Mouse (Mus musculus): Measurements from ENCODE around the gene Drd4.
"Not testable (repeated sequence)": the region's sequence is repeated elsewhere in the genome, so short reads cannot be mapped to it uniquely, and the experiment has no call there.

Drd4 gene

DNA sequence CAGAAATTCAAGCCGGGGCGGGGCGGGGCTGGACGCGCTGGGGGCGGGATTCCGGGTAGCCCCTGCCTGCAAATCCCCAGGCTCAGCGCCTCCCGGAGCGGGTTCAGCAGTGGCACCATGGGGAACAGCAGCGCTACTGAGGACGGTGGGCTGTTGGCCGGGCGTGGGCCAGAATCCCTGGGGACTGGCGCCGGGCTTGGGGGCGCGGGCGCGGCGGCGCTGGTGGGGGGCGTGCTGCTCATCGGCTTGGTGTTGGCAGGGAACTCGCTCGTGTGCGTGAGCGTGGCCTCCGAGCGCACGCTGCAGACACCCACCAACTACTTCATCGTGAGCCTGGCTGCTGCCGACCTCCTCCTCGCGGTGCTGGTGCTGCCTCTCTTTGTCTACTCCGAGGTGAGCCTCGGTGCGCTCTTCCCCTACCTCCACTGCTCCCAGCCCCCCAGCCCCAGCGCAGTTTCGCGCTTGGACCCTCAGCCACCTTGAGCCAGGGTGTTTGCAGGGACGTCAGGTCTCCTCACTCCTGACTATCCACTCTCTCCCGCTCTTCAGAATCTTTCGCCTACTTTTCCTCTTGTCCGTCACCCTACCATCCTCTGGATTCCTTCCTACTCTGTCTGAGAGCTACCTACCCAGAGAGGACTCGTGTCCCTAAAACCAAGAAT lies at the start of gene Drd4:
TSS of gene Drd4 (plus strand) at position 86 of the 662 bp plus-strand sequence.
- no peak for DNase-seq (ENCODE audit: low read depth, low spot score)

DNA sequence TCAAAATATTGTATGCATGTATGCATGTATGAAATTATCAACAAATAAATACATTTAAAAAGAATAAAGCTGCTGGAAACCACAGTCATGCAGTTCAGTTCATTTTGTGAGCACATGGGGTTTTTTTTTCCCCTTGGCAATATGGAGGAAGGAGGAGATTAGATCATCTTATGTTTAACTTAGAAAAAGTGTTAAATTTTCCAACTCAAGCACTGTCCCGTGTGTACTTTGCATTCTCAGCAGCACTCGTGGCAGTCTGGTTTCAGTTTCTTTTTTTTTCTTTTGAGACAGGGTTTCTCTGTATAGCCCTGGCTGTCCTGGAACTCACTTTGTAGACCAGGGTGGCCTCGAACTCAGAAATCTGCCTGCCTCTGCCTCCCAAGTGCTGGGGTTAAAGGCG lies 41.3 kb upstream of the Drd4 start:
- not testable (repeated sequence) for DNase-seq (ENCODE audit: low read depth, low spot score)

DNA sequence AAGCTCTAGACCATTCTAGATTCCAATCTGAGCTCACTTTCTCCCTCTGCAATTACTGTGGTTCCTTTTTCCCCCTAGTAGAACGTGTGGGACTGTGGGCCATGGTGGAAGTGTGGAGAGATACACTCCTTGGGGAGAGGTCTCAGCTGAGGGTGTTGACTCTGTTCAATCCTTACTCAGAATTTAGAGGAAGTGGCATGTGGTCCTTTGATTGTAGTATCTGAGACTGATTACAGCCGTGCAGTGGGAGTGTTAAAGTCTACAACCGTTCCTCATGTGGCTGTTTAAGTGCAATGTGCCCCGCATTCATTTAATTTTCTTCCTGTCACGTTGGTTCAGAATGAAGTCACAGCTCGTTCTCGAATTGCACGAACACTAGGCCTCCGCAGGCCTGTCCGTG lies 35.6 kb upstream of the Drd4 start:
- no peak for DNase-seq (ENCODE audit: low read depth, low spot score)

DNA sequence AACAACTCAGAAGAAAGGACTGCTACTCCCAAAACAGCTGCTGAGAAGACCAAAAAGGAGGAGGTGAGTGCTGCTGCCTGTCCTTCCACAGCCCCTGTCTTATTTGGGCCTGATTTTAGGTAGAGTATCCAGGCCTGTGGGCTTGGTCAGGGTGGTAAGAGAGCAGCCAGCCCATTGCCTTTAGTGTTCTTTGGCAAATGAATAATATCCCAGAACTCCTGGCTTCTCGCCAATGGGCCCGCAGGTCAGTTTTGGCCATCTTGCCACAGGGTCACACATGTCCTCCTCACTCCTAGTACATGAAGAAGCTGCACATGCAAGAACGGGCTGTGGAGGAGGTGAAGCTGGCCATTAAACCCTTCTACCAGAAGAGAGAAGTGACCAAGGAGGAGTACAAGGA lies 30.3 kb upstream of the Drd4 start:
- no peak for DNase-seq (ENCODE audit: low read depth, low spot score)

DNA sequence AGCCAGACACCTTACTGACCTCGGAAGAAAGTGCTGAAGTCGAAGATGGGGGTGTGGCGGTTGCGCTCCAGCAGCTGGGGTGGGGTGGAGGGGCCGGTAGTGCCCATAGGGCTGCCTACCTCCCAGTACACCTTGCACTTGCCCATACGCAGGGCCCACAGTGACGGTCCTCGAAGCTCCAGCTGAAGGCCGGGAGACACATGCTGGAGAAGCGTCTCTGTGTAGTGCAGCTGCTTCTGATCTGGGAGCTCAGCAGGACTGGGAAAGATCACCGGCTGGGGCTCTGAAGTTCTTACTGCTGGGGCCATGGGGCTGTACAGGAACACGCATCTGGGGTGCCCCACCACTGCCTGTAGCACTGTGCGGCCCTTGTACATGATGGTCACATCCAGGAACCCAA lies 28.2 kb upstream of the Drd4 start:
- DNase-seq (ENCODE audit: low read depth, low spot score), result no peak

DNA sequence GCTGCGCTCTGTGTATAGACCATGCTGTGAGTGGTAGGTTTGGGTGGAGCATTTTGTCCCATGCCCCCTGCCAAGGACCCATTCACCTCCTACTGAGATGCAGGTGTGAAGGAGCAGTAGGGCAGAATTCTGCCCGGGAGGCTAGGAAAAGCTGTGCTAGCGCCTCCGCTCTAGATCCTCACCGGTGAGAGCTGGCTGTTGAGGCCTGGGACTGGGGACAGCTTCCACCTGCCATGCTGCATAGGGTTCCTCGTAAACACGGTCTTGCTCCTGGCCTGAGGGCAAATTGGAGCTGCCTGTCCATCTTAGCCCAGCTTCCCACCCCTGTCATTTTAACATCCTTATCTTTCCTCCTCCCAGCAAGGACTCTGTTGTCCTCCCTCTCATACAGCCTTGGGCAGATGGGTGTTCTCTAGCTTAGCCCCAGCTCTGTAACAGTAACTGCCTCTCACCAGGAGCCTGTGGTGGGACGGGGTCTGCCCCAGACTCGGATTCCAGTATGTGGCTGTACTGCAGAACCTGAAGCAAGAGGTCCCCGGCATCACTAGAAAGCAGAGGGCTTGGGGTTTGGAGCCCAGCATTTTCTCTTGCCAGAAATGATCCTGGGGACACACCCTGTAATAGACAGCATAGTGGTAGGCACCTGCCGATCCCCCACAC lies 27.6 kb upstream of the Drd4 start:
- DNase-seq (ENCODE audit: low read depth, low spot score), result no peak

DNA sequence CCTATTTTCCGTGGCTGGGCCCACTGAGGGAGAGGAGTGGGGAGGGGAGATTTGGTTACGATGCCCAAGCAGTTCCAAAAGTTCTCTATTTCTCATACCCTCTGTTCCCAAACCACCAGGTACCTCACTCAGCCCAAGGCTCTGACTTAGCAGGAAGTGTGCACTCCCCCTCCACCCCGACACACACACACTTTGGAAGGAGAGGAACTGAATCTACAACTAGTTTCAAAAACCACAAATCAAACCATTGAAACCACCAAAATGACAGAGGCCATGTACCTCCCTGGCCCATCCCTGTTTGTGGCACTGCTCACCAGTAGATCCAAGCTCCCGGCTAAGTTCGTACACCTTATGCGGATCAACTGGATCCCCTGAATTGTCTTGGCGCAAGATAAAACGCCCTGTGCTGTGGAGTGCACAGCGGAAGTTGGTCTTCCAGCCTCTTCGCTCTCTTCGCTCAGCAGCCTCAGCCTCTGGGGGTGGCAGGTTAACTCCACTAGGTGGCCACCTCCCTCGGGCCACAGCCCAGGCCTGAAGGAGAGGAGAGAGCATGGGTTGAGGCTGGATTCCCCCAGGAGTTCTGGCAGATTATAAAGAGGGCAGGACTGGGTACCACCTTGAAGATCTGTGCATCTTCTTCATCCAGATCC lies 26.9 kb upstream of the Drd4 start:
- DNase-seq (ENCODE audit: low read depth, low spot score), result no peak

DNA sequence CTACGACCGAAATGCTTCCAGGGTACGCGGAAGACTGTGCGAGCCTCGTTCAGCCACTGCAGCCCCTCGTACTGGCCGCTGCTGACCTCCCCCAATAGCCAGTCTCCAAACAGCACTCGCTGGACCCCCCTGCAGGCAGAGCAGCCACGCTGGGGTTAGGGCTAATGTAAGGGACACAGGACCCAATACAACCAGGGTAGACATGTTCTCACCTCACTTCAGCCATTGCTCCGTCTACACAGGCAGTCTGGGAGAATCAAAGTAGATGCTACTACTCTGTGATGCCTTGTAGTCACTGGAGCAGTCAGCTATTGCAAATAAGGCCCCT lies 26.4 kb upstream of the Drd4 start:
- no peak for DNase-seq (ENCODE audit: low read depth, low spot score)

DNA sequence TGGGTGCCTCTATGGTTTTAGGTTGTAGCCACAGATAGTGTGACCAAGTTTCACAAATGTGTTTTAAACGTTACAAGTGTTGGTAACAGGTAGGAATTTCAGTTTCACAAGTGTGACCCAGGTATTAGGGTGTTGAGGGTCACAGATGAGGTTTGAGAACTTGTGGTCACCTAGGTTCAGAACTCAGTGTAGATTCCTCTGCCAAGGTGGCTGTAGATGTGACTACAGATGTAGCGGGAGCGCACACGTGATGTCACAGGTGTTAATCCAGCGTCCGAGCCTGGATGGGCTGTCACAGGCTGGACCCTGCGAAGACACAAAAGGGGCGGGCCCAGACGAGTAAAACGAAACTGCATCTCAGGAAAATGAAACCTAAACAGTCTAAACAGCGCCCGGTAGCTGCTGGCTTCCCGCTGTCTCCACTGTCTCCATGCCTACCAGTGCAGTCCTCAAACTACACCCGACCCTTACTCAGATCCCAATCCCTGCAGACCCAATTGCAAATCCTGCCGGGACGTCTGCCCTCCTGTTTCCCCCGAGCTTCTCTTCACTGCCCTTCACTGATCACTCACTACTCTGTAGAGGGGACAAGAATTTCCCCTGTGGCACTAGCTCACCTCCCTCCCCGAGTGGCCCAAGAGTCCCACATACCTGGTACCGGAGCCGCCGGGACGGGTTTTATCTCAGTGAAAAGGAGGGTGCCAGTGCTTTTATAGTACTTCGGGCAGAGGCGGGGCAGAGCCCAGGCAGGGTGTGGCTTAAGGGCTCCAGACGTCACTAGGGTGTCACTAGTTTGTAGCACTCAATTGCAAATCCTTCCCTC lies 25.9 kb upstream of the Drd4 start, which contains the start of gene Irf7:
TSS of gene Irf7 (minus strand) at position 743 of the 823 bp plus-strand sequence.
- no peak for DNase-seq (ENCODE audit: low read depth, low spot score)

DNA sequence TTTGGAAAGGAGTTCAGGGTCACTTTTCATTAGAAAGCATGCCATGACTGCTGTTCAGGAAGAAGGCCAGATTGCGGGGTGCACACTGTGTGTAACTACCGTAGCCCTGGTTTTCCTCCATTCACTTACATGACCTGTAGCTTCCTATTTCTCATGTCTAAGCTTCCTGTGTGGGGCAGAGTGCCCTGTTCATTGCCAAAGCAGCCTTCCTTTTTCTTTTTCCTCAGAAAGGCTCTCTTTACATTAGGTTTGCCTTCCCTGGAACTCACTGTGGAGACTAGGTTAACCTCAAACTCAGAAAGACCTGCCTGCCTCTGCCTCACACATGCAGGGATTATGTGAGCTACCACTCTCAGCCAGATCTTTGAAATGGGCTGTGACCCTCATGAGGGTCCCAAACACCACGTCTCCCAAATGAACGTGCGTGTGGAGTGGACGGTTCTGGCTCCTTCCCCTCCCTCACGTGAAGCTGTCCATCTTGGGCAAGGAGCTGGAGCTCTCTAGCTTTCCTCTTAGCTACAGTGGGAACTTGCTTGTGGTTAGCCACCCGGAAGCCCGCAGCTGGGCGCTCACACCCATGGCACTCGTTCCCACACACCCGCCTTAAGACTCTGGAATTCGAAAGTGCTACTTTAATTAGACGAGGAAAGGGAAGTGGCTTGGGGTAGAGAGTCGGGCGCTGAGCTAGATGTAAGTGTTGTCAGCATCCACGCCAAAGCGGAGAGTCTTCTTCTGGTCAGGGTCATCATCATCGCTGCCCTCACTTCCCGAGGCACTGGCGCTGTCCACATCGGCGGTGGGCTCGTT lies 23.1 kb upstream of the Drd4 start:
- DNase-seq (ENCODE audit: low read depth, low spot score), result no peak

DNA sequence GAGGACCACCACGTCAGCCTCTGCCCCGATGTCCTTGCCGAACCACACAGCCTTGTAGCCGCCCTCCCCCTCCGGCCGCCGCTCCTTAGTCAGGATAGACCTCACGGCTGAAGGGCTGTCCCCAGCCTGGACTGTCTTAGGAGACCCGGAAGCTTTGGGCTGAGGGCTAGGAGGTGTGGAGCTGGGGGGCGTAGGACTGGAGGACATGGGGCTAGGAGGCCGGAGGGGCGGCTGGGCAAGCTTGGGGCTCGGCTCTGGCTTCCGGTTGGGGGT lies 22.6 kb upstream of the Drd4 start:
- DNase-seq (ENCODE audit: low read depth, low spot score), result no peak

DNA sequence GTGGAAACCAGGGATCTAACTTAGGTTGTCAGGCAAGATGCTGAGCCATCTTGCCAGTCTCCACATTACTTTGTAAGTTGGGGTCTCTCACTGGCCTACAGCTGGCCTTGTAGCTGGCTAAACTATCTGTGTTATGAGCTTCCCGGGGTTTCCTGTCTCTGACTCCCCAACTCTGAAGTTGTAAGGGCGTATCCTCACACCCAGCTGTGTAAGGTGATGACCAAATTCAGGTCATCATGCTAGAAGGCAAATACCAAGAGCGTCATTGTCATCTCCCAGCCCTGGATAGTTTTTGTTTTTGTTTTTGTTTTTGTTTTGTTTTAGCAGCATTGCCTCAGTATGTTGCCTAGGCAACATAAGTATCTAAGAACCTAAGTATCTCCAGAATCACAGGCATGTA lies 21.2 kb upstream of the Drd4 start:
- no peak for DNase-seq (ENCODE audit: low read depth, low spot score)

DNA sequence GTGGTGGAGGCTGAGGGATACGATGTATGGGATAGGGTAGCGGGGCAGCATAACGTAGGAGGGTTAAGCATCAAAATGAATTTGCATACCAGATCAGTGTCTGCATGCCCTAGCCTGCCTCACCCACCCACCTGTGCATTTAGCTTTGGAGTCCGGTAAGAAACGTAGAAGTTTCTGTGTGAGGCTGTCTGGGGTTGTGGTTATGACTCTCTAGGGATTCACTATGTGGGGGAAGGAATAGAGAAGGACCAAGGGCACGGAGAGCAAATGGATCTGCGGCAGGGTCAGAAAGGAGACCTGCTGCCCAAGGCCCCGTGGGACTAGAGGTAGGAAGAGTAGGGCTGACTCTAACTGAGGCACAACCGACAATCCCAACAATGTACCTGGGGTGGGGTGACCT lies 16.4 kb upstream of the Drd4 start:
- DNase-seq (ENCODE audit: low read depth, low spot score), result no peak

DNA sequence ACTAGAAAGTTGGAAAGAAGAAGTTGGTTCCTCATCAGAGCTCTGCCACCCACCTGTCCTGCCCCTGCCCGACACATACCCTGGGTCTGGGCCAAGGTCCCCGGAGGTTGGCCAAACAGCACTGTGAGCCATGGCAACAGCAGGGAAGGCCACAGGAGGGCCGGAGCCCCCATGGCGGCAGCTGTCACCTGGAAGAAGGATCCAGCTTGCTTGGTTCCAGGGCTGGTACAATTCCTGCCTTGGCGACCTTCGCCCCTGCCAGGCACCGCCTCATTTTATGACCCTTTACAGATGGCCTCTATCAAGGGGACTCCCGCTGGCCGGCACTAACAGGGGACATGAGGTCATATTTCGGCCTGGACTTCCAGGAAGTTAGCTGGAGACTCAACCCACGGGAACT lies 15.3 kb upstream of the Drd4 start, which contains the start of gene Cdhr5:
TSS of gene Cdhr5 (minus strand) at position 241 of the 400 bp plus-strand sequence.
- DNase-seq (ENCODE audit: low read depth, low spot score), result no peak

DNA sequence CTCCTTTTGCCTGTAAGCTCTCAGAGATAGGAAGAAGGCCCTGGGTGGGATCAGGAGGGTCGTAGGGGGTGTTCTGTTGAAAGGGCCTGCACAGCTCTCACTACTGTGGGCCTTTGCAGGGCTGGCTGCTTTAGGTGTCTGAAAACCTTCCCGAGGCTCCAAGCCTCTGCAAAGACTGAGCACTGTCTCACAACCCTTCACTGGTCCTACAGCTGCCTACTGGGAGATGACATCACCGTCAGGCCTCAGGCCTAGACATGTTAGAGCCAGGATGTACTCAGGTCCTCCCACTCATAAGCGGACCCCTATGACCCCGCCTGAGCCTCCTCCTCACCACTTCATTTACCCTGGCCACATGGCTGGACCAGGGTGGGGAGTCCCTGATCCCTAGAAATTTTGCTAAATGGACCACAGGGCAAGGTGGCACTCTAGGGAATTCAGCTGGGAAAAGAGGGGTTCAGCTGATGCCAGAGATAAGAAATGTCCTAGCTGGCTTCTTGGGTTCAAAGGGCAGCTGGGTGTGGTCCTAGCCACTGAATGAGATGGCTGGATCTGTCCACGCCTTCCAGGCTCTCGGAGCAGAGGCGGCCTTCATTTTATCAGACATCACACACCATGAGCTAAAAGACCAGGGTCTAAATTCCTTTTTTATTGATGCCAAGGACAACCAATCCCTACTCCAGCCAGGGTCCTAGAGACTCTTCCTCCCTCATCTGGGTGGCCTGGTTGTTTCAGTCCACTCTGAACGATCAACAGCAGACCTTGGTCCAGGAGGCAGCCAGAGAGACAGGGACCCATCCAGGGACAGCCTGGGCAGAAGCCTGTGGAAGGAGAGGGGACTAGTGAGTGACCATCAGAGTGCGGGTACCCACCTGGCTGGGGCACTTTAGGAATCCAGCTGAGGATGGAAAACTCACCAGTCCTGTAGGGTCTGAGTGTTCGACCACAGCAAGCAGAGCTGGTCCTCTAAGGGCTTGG lies 13.8 kb upstream of the Drd4 start:
- DNase-seq (ENCODE audit: low read depth, low spot score), result no peak

DNA sequence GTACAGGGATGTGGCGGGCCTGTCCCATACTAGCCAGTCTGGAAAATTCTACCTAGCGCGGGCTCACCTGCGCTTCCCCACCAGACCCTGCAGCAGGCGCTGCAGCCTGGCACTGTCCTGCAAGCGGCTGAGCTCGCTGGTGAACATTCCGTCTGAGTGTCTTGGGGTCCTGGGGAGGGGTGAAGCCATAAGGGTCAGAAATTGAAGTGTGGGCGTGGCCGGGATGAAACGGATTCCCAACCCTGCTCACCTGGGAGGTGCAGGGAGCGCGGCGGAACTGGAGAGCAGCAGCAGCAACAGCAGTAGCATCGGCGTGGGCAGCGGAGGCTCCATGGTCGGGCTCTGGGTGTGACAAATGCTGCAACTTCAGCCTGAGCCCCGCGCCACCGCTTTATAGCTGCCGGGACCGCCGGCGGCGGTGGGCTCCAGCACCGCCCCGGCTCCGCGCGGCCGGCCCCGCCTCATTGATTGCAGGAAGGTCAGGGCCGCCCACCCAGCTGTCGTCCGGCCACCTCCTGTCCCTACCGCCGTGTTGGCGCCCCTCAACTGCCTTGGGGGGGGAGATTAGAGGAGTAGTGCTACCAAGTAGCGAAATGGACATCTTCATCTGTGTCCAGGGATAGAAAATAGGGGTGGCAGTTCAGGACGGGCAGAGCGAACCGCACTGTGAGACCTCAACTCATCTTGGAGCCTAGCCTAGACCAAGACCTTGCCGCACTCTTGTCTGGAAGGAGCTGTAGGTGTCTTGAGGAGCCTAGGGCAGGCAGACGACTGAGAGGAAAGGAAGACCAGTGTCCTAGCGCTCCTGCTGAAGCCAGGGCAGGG lies 12.8 kb upstream of the Drd4 start, which contains the start of gene Sct:
TSS of gene Sct (minus strand) at position 368 of the 825 bp plus-strand sequence.
- no peak for DNase-seq (ENCODE audit: low read depth, low spot score)

DNA sequence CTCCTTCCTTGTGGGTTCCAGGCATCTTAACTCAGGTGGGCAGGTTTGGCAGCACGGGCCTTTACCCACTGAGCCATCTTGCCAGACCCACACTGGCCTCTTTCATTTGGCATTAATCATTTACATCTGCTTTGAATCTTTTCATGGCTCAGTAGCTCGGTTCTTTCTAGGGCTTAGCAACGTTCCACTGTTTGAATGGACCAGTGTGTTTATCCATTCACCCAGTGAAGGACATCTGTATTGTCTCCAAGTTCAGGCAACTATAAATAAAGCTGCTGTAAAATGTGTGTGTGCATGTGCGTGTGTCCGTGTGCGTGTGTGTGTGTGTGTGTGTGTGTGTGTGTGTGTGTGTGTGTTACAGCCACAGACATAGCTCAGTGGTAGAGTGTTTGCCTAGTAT lies 10.4 kb upstream of the Drd4 start:
- DNase-seq (ENCODE audit: low read depth, low spot score), result no peak

DNA sequence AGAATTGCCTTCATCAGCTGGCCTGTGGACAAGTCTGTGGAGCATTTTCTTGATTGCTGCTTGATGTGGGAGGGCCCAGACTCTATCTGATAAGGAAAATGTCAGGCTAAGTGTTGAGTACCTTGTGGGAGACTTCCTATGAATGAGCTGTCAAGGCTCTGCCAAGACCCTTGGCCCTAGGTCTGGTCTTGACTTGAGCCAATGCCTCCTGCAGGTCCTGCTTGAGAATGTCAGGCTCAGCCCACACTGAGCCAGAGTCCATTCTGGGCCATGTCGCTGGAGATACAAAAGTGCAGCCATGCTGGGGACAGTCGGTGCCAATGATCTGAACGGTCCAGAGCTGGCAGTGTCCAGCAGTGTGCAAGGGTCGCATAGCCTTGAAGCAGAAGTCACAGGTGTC lies 9.1 kb upstream of the Drd4 start:
- DNase-seq (ENCODE audit: low read depth, low spot score), result no peak

DNA sequence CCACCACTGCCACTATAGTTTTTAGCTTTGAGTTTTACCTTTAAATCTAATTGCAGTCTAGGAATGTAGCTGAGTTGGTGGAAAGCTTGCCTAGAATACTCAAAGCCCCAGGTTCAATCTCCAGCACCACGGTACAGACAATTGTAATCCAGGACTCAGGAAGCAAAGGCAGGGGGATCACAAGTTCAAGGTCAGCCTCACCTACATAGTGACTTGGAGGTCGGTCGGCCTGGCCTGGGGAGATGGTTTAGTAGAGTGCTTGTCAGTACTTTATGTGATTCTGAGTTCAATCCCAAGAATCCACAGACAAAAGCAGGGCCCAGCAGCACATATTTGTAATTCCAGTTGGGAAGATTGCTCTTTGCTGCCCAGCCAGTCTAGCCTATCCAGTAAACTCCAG lies 3.8 kb upstream of the Drd4 start:
- DNase-seq (ENCODE audit: low read depth, low spot score), result no peak
